Mouse (Mus musculus) stomach, postnatal 0 days (tissue): Measurements from ENCODE around the gene Gtf3c2. TPM values are rescaled to one million over a fixed set of nuclear protein-coding genes. Genes with fewer than 3 reads are reported as not detected.

Source experiments
- ATAC-seq: fragments of 200-750 bp; cut with Nextera tagmentation; 2 replicates; pipeline ENCODE4 v1.8.0; 2017; ENCODE audit not compliant: low FRiP score, low TSS enrichment
- DNase-seq: peaks from one replicate; pipeline ENCODE4 v3.0.0-alpha.2; 2016; ENCODE audit warnings: low spot score
- H3K27ac ChIP-seq: fragments of 300-500 bp; sonication (generic); replicated peaks from 2 replicates; pipeline ENCODE4 v1.5.1; 2014; ENCODE audit warnings: mild to moderate bottlenecking, control low read depth
- H3K27me3 ChIP-seq: fragments of 300-500 bp; sonication (generic); 2 replicates; pipeline ENCODE4 v1.6.1; 2014; ENCODE audit warnings: low read length; ENCODE audit not compliant: control insufficient read depth, insufficient read depth
- H3K36me3 ChIP-seq: fragments of 300-500 bp; sonication (generic); 2 replicates; pipeline ENCODE4 v1.6.1; 2014; ENCODE audit warnings: low read length, mixed read lengths; ENCODE audit not compliant: control insufficient read depth, insufficient read depth
- H3K4me1 ChIP-seq: fragments of 300-500 bp; sonication (generic); replicated peaks from 2 replicates; pipeline ENCODE4 v1.6.1; 2014; ENCODE audit warnings: antibody characterized with exemption; ENCODE audit not compliant: control insufficient read depth, insufficient read depth
- H3K4me2 ChIP-seq: fragments of 300-500 bp; sonication (generic); replicated peaks from 2 replicates; pipeline ENCODE4 v1.6.1; 2014; ENCODE audit warnings: low read depth, mild to moderate bottlenecking, control low read depth, moderate library complexity
- H3K4me3 ChIP-seq: fragments of 300-500 bp; sonication (generic); 2 replicates; pipeline ENCODE4 v1.5.1; 2014; ENCODE audit warnings: low read depth, low read length, control low read depth
- H3K9ac ChIP-seq: fragments of 300-500 bp; sonication (generic); 2 replicates; pipeline ENCODE4 v1.6.1; 2014; ENCODE audit warnings: mild to moderate bottlenecking, low read length, control low read depth, mixed read lengths
- H3K9me3 ChIP-seq: fragments of 300-500 bp; sonication (generic); 2 replicates; pipeline ENCODE4 v1.6.1; 2016; ENCODE audit warnings: low read length; ENCODE audit not compliant: control insufficient read depth
- CTCF ChIP-seq: IDR thresholded peaks from 2 replicates; pipeline ENCODE4 v1.5.1; 2016; ENCODE audit warnings: antibody characterized with exemption, low read depth, mild to moderate bottlenecking, moderate library complexity
- EP300 ChIP-seq: optimal IDR thresholded peaks from 2 replicates; pipeline ENCODE3; 2016; ENCODE audit warnings: antibody characterized with exemption
- WGBS: fragments of 180-500 bp; shearing (Covaris S2); extraction: QIAGEN DNeasy Blood & Tissue Kit; methylation state at CpG from one replicate; pipeline ENCODE4 v1.1.7; 2014; 5-methylcytosine and 5-hydroxymethylcytosine counted together
- polyA plus RNA-seq: library from polyadenylated mRNA; unstranded; fragments of >200 nt; fragmentation: Nextera tagmentation; extraction: Ambion mirVana; gene quantifications from 2 replicates; pipeline ENCODE4 v1.2.1, GENCODE M21; 2015

Gtf3c2 gene
- polyA plus RNA-seq, 1 experiment from 2014 or later, result 19.9 TPM

GRCm38 (mm10) chr5:31110781-31111180 is 69.2 kb downstream of the Gtf3c2 start:
- H3K4me3 ChIP-seq, result no peak overlapping the region
- DNase-seq (no peak), ATAC-seq (no peak)
- H3K27me3 ChIP-seq, result no peaks in the 10 kb centered on the region
- H3K36me3 ChIP-seq, result no peaks in the 10 kb centered on the region
- no peaks in the 10 kb centered on the region for H3K4me1 ChIP-seq
- no peak overlapping the region for H3K4me2 ChIP-seq
- H3K9ac ChIP-seq, result no peak overlapping the region
- no peaks in the 10 kb centered on the region for H3K9me3 ChIP-seq
- WGBS, result 28% methylated on average over 7 of the region's 7 CpGs
- no peak overlapping the region for H3K27ac ChIP-seq
- TF ChIP-seq CTCF (peak; percentile 71), EP300 (no peak)

- Histone ChIP-seq H3K4me1 (no peaks in the 10 kb centered on the region), H3K9me3 (no peaks in the 10 kb centered on the region), H3K9ac (no peak within 1 kb of the TSS), H3K4me3 (no peak within 1 kb of the TSS), H3K27me3 (no peaks in the 10 kb centered on the region), H3K4me2 (no peak within 1 kb of the TSS), H3K27ac (no peak within 1 kb of the TSS), H3K36me3 (no peaks in the 10 kb centered on the region)
- 91% methylated on average over 18 of the region's 18 CpGs for WGBS
- no peak for TF ChIP-seq EP300
- no peak for TF ChIP-seq CTCF
- ATAC-seq (no peak), DNase-seq (no peak)
Measured at GRCm38 (mm10) chr5:31108000-31108490, 71.9 kb downstream of the Gtf3c2 start, which contains the start of gene Slc30a3. TSS of gene Slc30a3 (minus strand) at chr5:31108237.

Other genes with a start within 250 kb of the Gtf3c2 start
- gene Cgref1, start 234.6 kb downstream of the Gtf3c2 start, polyA plus RNA-seq, result 22.5 and 24.8 TPM in 2 replicates
- 88.1 and 93.1 TPM in 2 replicates for gene Preb, start 219.8 kb downstream of the Gtf3c2 start, polyA plus RNA-seq
- 4.3 and 4.5 TPM in 2 replicates for gene Tcf23, start 211.5 kb downstream of the Gtf3c2 start, polyA plus RNA-seq
- 192 and 197 TPM in 2 replicates for gene Atraid, start 131.8 kb downstream of the Gtf3c2 start, polyA plus RNA-seq
- 4.2 TPM in 2 replicates for gene Slc5a6, start 131.2 kb downstream of the Gtf3c2 start, polyA plus RNA-seq
- gene Cad, start 125.4 kb downstream of the Gtf3c2 start, polyA plus RNA-seq, result 4.9 and 6.1 TPM in 2 replicates
- gene Dnajc5g, start 73.9 kb downstream of the Gtf3c2 start, polyA plus RNA-seq, result not detected in 2 replicates
- gene Slc30a3, start 71.9 kb downstream of the Gtf3c2 start, polyA plus RNA-seq, result 0.11 TPM in 1 of 2 replicates, not detected in the other
- gene Trim54, start 63.4 kb downstream of the Gtf3c2 start, polyA plus RNA-seq, result 0.06 TPM in 1 of 2 replicates, not detected in the other
- not detected in 2 replicates for gene Ucn, start 41.3 kb downstream of the Gtf3c2 start, polyA plus RNA-seq
- 29.4 and 29.6 TPM in 2 replicates for gene Mpv17, start 25.9 kb downstream of the Gtf3c2 start, polyA plus RNA-seq
- 0.31 and 0.57 TPM in 2 replicates for gene Gm29609, start 233 bp downstream of the Gtf3c2 start, polyA plus RNA-seq
- gene Snx17, start 13.1 kb upstream of the Gtf3c2 start, polyA plus RNA-seq, result 80.3 and 83.2 TPM in 2 replicates
- 44.2 and 47.7 TPM in 2 replicates for gene Eif2b4, start 13.3 kb upstream of the Gtf3c2 start, polyA plus RNA-seq
- 4.8 and 5.3 TPM in 2 replicates for gene Zfp513, start 22.2 kb upstream of the Gtf3c2 start, polyA plus RNA-seq
- gene Ppm1g, start 40.5 kb upstream of the Gtf3c2 start, polyA plus RNA-seq, result 57.8 and 59.4 TPM in 2 replicates
- 95.3 and 95.9 TPM in 2 replicates for gene Nrbp1, start 60.7 kb upstream of the Gtf3c2 start, polyA plus RNA-seq
- 0.38 and 1.0 TPM in 2 replicates for gene Gm9970, start 61.1 kb upstream of the Gtf3c2 start, polyA plus RNA-seq
- gene Krtcap3, start 71.5 kb upstream of the Gtf3c2 start, polyA plus RNA-seq, result 75.2 and 78.2 TPM in 2 replicates
- gene Ift172, start 111.0 kb upstream of the Gtf3c2 start, polyA plus RNA-seq, result 20.0 and 20.3 TPM in 2 replicates
- 12.8 and 13.7 TPM in 2 replicates for gene Fndc4, start 115.9 kb upstream of the Gtf3c2 start, polyA plus RNA-seq
- 0.08 and 0.29 TPM in 2 replicates for gene Gckr, start 117.3 kb upstream of the Gtf3c2 start, polyA plus RNA-seq